Mouse (Mus musculus) thymus, adult 2 months (tissue): ENCODE data around the gene Nop53. TPM values are rescaled to one million over a fixed set of nuclear protein-coding genes. Genes with fewer than 3 reads are reported as not detected.

ENCODE experiments used
- DNase-seq: peaks from one replicate; pipeline ENCODE4 v3.0.0; 2021
- H3K27ac ChIP-seq: fragments of 200-500 bp; 2 replicates; pipeline ENCODE4 v1.5.1; 2012; ENCODE audit warnings: low read length, control low read depth; ENCODE audit not compliant: control insufficient read depth, insufficient read depth
- H3K27me3 ChIP-seq: fragments of 200-500 bp; 2 replicates; pipeline ENCODE4 v1.6.1; 2012; ENCODE audit warnings: mild to moderate bottlenecking, low read length, moderate library complexity, mixed read lengths; ENCODE audit not compliant: control insufficient read depth, insufficient read depth
- H3K36me3 ChIP-seq: fragments of 200-500 bp; 2 replicates; pipeline ENCODE4 v1.6.1; 2012; ENCODE audit warnings: mild to moderate bottlenecking, low read length, moderate library complexity; ENCODE audit not compliant: control insufficient read depth, insufficient read depth
- H3K4me1 ChIP-seq: fragments of 200-500 bp; replicated peaks from 2 replicates; pipeline ENCODE4 v1.6.1; 2012; ENCODE audit warnings: low read length; ENCODE audit not compliant: control insufficient read depth, insufficient read depth
- H3K4me3 ChIP-seq: fragments of 200-500 bp; 2 replicates; pipeline ENCODE4 v1.5.1; 2012; ENCODE audit warnings: mild to moderate bottlenecking, low read length, control low read depth, moderate library complexity; ENCODE audit not compliant: control insufficient read depth, insufficient read depth
- CTCF ChIP-seq: fragments of 200-500 bp; IDR thresholded peaks from 2 replicates; pipeline ENCODE4 v1.5.1; 2012; ENCODE audit warnings: mild to moderate bottlenecking, control low read depth, low read length, moderate library complexity, borderline replicate concordance; ENCODE audit not compliant: control insufficient read depth, poor library complexity, insufficient read depth; ENCODE audit errors: extremely low read depth
- POLR2A ChIP-seq: fragments of 200-500 bp; IDR thresholded peaks from 2 replicates; pipeline ENCODE4 v1.6.1; 2012; ENCODE audit warnings: mild to moderate bottlenecking, low read length, control low read depth, moderate library complexity; ENCODE audit not compliant: control insufficient read depth, poor library complexity, insufficient read depth; ENCODE audit errors: extremely low read depth
- WGBS: fragments of 180-500 bp; shearing (Covaris S2); methylation state at CpG from one replicate; pipeline ENCODE4 v1.1.7; 2018; 5-methylcytosine and 5-hydroxymethylcytosine counted together
- polyA plus RNA-seq: library from polyadenylated mRNA; depleted of rRNA; stranded (reverse); fragments of >200 nt; gene quantifications from 2 replicates; pipeline ENCODE4 v1.2.3, GENCODE M21; 2012

The Nop53 gene
- polyA plus RNA-seq, 1 experiment = 170 TPM

DNA sequence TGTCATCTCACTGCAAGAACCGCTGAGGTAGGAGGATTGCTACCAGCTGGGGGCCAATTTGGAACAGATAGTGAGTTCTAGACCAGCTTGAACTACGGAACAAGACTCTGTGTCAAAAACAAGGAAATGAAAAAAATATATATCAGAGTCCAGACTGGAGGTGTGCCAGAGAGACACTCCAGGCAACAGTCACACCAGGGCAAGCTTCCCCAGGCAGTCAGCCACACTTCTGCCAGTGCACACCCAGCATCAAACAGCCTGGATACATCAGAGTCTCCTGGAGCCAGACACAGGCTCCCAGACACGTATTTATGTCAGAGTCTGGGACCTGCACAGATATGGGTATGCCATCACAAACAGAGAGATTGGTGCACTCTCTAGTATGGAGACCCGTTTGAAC is 15.4 kb upstream of the Nop53 start:
- Histone ChIP-seq H3K4me1 (no peaks in the 10 kb centered on the region), H3K27ac (no peak overlapping the region), H3K27me3 (no peaks in the 10 kb centered on the region), H3K4me3 (no peak overlapping the region), H3K36me3 (no peaks in the 10 kb centered on the region)
- DNase-seq = no peak
- 71% methylated on average over 4 of the region's 4 CpGs for WGBS
- no peak for TF ChIP-seq CTCF
- TF ChIP-seq POLR2A = no peak

DNA sequence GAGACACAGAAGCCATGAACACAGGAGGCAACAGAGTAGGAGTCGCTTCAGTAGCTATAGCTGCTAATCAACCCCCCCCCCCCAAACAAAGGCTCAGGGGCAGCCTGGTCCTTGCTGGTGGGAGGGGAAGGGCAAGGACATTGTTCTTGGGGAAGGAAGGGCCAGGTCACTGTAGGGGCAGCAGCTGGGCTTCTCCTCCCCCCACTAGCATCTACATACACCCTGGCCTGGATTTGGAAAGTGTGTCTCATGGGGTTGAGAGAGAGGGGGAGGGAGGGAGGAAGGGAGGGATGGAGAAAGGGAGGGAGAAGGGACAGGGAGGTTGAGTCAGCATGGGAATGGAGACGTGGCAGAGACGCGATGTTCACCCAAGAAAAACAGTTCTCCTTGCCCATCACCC is 14.8 kb upstream of the Nop53 start:
- TF ChIP-seq CTCF (no peak), POLR2A (no peak)
- no peaks in the 10 kb centered on the region for H3K27me3 ChIP-seq
- DNase-seq = no peak
- H3K4me1 ChIP-seq = no peaks in the 10 kb centered on the region
- H3K27ac ChIP-seq = no peak overlapping the region
- WGBS = 88% methylated on average over 4 of the region's 4 CpGs
- no peak overlapping the region for H3K4me3 ChIP-seq
- H3K36me3 ChIP-seq = no peaks in the 10 kb centered on the region

DNA sequence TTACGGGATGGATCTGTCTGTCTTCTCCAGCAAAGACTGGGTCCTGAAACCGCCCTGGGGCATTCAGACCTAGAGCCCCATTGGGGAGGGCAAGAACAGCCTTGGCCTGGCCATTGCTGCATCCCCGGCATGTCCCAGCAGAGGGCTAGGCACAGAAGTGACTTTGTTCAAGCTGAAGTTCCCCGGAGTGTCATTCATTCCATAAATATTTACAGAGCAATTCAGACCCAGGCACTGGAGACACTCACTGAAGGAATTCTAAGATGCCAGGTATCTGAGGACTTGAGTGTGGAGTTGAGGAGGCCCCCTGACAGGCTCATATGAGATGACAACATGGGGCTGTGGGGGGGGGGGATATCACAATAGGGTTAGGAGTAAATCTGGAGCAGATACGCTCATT is 10.3 kb upstream of the Nop53 start:
- no peak overlapping the region for H3K4me3 ChIP-seq
- no peak overlapping the region for H3K27ac ChIP-seq
- no peak for DNase-seq
- WGBS = 97% methylated on average over 5 of the region's 5 CpGs
- H3K27me3 ChIP-seq = peaks cover 11% of the 10 kb centered on the region; the same call in 1 of the 2 replicates
- TF ChIP-seq POLR2A (no peak), CTCF (no peak)
- H3K4me1 ChIP-seq = no peaks in the 10 kb centered on the region
- H3K36me3 ChIP-seq = no peaks in the 10 kb centered on the region

DNA sequence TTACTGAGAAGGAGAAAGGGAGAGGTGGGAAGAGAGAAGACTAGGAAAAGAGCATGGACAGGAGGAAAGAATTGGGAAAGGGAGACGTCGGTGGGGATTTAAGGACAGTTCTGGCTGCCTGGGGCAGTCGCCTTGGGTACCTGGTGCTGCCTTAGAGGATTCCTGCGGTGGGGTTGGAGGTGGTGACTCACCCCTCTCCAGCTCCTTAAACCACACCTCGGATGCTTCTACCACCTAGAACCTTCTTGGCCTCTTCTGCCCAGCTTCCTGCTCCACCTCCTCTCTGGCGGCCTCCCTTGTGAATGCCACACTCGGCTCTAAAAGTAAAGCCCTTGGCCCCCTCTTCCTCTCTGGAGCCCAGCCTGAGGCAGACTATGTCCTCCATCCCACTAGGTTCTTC is 9.6 kb upstream of the Nop53 start:
- H3K36me3 ChIP-seq = no peaks in the 10 kb centered on the region
- no peak overlapping the region for H3K27ac ChIP-seq
- 0 out of 2 replicates have a peak, but pooled peaks cover 2% of the 10 kb centered on the region for H3K4me1 ChIP-seq
- DNase-seq = no peak
- TF ChIP-seq CTCF = no peak
- TF ChIP-seq POLR2A = no peak
- peaks cover 11% of the 10 kb centered on the region; the same call in 1 of the 2 replicates for H3K27me3 ChIP-seq
- WGBS = 7% methylated on average over 7 of the region's 7 CpGs
- H3K4me3 ChIP-seq = no peak overlapping the region

DNA sequence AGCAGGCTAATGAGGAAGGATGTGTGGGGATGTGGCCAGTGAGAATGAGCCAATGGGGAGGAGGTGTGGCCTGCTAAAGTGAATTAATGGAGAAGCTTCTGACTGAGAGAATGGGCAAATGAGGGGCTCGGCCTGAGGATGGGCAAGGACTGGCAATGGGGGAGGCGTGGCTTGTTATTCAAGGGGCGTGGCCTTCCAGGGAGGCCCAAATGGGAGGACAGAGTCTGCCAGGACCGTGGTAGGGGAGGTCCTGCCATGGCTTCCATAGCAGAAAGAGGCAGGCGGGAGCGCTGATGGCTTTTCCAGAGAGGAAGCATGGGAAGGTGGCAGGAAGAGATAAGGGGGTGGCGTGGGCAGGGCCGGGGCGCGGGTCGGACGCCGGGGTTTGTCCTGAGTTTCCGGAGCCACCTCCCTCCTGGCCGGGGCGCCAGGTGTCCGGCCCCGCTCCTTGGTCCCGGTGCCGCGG is 9.1 kb upstream of the Nop53 start:
- H3K4me1 ChIP-seq = peaks cover 7% of the 10 kb centered on the region
- no peak for TF ChIP-seq CTCF
- TF ChIP-seq POLR2A = no peak
- H3K4me3 ChIP-seq = no peak overlapping the region
- 3% methylated on average over 21 of the region's 21 CpGs for WGBS
- H3K27ac ChIP-seq = no peak overlapping the region
- no peak for DNase-seq
- H3K27me3 ChIP-seq = peaks cover 11% of the 10 kb centered on the region; the same call in 1 of the 2 replicates
- H3K36me3 ChIP-seq = no peaks in the 10 kb centered on the region

DNA sequence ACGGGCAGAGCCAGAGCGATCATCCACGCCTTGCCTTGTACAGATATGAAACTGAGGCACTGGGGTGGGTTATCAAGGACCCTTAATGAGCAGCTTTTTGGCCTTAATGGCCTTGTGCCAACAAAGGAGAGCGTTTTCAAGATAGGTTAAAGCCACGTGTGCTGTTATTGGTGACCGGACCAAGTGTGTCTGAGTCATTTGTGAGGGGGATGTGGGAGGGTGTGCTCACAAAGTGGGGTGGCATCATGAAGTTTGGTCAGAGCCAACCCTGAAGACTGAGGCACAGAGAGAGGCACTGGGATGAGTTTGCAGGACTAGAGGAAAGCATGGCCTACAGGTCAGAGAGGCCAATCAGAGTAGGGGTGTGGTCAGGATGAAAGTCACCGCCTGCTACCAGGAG is 8.6 kb upstream of the Nop53 start:
- DNase-seq = no peak
- TF ChIP-seq CTCF (no peak), POLR2A (no peak)
- Histone ChIP-seq H3K36me3 (no peaks in the 10 kb centered on the region), H3K4me1 (peaks cover 12% of the 10 kb centered on the region), H3K4me3 (no peak overlapping the region), H3K27ac (no peak overlapping the region), H3K27me3 (peaks cover 11% of the 10 kb centered on the region; the same call in 1 of the 2 replicates)
- WGBS = 69% methylated on average over 7 of the region's 7 CpGs
